Mouse (Mus musculus) kidney, adult 10 weeks (tissue): ENCODE data around the gene Zfp667. TPM values are rescaled to one million over a fixed set of nuclear protein-coding genes. Genes with fewer than 3 reads are reported as not detected.

Source experiments
- polyA plus RNA-seq: library from polyadenylated mRNA; stranded (reverse); fragments of 350-450 nt; fragmentation: Illumina TruSeq; extraction: RNeasy Lipid Tissue Mini Kit (QIAGEN cat#74804); gene quantifications from one replicate; pipeline ENCODE4 v1.2.3, GENCODE M21; 2014; ENCODE audit warnings: low read depth, low replicate concordance

Zfp667 gene
- 8.7 TPM for polyA plus RNA-seq

DNA sequence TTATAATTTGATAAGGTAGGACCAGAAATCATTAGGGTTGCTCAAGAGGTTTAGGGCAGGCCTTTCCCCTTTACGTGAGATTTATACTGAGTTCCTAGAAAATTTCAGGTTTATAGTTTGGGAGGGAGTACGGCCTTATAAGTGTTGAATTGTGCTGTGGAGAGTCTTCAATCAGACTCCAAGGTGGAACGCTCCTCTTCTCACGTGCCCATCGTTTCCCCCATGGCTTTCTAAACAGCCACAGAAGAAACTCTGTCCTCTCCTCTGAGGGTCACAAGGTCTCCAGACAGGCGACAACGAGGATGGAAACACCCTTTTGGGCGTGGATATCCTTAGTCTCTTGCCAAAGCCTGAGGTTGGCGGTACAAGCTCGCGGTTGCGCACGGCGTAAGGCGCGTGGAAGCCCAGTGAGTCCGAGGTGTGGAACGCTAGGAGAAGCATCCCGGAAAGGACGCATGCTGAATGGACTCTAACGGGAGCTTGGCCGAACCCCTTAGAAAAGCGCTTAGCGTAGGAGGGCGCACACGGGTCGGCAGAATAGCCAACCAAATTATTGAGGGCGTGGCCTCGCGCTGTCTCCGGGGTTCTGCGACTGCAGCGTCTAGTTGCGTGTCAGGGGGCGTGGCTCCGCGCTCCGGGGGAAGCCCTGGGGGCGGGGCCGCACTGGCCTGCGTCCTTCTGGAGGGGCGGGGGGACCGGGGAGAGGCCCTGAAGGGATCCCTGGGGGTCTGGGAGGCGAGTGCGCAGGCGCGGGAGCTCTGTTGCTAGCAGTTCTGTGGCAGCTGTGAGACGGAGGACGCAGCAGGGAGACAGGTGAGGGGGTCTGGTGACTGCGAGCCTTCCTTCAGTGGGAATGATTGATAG is at the start of gene Zfp667:
Gene Zfp667 (plus strand): TSS at position 738 of the 864 bp plus-strand sequence.

GRCm38 (mm10) chr7:6252410-6252809 is 34.0 kb upstream of the Zfp667 start, which contains the start of gene Epp13:
Epp13 (plus strand) TSS chr7:6252710.

DNA sequence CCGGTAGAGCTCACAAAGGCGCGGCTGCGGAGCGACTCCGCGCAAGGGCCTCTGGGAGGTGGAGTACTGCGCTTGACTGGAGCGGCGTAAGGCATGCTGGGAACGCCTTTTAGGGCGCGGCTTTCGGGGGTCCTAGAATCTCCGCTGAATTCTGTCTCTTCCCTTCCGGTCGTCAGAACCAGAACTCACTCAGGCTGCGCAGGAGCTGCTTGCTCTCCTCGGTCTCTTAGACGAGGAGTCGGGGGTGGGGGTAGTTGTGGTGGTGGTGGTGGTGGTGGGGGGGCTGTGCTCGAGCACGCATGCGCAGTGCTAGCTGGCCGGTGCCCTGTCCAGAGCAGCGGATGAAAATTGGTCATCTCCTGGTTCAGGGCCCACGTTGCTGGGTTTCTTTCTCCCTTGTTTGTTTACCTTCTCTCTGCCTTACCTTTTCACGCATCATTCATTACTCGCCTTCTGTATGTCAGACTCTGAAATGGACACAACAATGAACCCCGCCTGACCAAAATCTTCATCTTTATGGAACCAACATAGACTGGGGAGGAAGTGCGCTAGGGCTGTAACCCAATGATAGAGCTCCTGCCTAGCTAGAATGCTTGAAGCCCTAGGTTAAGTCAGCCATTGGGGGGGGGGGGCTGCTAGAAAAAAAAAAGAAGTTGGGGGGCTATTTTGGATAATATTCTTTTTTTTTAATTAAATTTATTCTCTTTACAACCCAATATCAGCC is 45.0 kb downstream of the Zfp667 start, which contains the start of gene Zfp583:
Gene Zfp583 (minus strand): TSS at position 53 of the 724 bp plus-strand sequence.

GRCm38 (mm10) chr7:6343501-6344071 is 57.2 kb downstream of the Zfp667 start, which contains the start of gene Gm3854:
Gm3854 (plus strand) TSS chr7:6343759.

Other genes starting within 250 kb of the Zfp667 start
- not detected for gene Nlrp4c, start 241.4 kb upstream of the Zfp667 start, polyA plus RNA-seq
- 4.9 TPM for gene Zfp787, start 130.6 kb upstream of the Zfp667 start, polyA plus RNA-seq
- gene Zfp444, start 114.4 kb upstream of the Zfp667 start, polyA plus RNA-seq, result 7.0 TPM
- gene Galp, start 89.5 kb upstream of the Zfp667 start, polyA plus RNA-seq, result not detected
- gene Zscan5b, start 64.3 kb upstream of the Zfp667 start, polyA plus RNA-seq, result not detected
- not detected for gene Epp13, start 33.9 kb upstream of the Zfp667 start, polyA plus RNA-seq
- 3.1 TPM for gene Zfp583, start 44.7 kb downstream of the Zfp667 start, polyA plus RNA-seq
- gene Gm3854, start 57.2 kb downstream of the Zfp667 start, polyA plus RNA-seq, result 0.93 TPM
- 5.0 TPM for gene Zfp78, start 76.7 kb downstream of the Zfp667 start, polyA plus RNA-seq
- gene Zfp28, start 96.7 kb downstream of the Zfp667 start, polyA plus RNA-seq, result 4.0 TPM
- gene Smim17, start 112.1 kb downstream of the Zfp667 start, polyA plus RNA-seq, result not detected
- gene Gm20715, start 123.7 kb downstream of the Zfp667 start, polyA plus RNA-seq, result not detected
- not detected for gene Olfr1344, start 152.1 kb downstream of the Zfp667 start, polyA plus RNA-seq
- gene Olfr1336, start 169.6 kb downstream of the Zfp667 start, polyA plus RNA-seq, result not detected
- gene Olfr1346, start 180.5 kb downstream of the Zfp667 start, polyA plus RNA-seq, result not detected
- not detected for gene Olfr5, start 200.4 kb downstream of the Zfp667 start, polyA plus RNA-seq
- not detected for gene Olfr1347, start 213.2 kb downstream of the Zfp667 start, polyA plus RNA-seq
- gene Olfr1348, start 222.2 kb downstream of the Zfp667 start, polyA plus RNA-seq, result not detected
- not detected for gene Olfr1349, start 236.4 kb downstream of the Zfp667 start, polyA plus RNA-seq